Mouse (Mus musculus) cortical plate, adult 2 months (tissue): ENCODE data around the gene Stip1.

Experiments
- CTCF ChIP-seq: fragments of 200-500 bp; IDR thresholded peaks from 2 replicates; pipeline ENCODE4 v1.5.1; 2011; ENCODE audit warnings: mild to moderate bottlenecking, control low read depth, low read length; ENCODE audit not compliant: insufficient read depth; ENCODE audit errors: extremely low read depth
- POLR2A ChIP-seq: fragments of 200-500 bp; IDR thresholded peaks from 2 replicates; pipeline ENCODE4 v1.6.1; 2011; ENCODE audit warnings: mild to moderate bottlenecking, low read length, control low read depth; ENCODE audit not compliant: insufficient read depth; ENCODE audit errors: extremely low read depth

DNA sequence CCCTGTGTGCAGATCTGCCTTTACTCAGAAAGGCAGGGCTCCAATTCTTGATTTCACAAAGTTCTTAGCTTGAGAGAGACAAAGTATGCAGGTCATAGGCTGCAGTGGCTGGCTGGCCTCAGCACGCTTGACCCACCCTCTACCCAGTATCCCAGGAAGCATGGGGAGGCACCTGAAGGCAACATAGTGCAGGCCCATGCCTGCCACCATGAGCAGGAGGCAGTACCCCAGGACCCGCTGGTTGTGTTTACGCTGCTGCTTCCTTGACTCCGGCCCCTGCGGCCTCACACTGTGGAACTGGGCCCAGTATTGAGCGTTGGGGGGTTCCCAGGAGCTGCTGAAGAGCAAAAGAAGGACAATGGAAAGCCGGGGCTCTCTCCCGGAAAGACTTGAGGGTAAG is 50.5 kb downstream of the Stip1 start:
- TF ChIP-seq CTCF (no peak), POLR2A (no peak)
